18 mouse cellular contexts compared by ENCODE assay signal in the genomic region with DNA sequence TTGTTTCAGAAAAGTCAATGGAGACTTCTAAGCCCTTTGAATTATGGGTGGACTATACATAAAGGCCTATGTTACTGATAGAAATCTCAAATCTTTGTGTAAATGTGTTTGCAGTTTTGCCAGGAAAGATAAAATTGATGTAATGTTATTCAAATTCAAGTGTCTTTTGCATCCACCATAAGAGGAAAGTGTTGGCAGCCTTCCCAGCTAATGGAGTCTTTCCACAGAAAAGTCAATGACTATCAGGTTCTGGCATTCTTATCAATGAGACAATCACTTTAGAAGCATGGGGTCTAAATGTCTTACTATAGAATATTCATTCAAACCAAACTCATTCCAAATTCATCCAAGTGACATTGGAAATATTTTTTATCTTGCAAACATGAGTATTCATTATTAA.
"Had no signal": no experiment of that assay in that cellular context is flagged by ENCODE, and none has a peak within 500 bp of the region (broad histone marks: within the 10 kb centered on the region; RNA-seq: fewer than 3 reads in every experiment).

No protein-coding gene starts in this region.

- ATAC-seq: liver, embryonic 12.5 days; midbrain, embryonic 13.5 days; midbrain, embryonic 16.5 days had no signal

- H3K27me3 ChIP-seq: kidney, embryonic 15.5 days; limb, embryonic 12.5 days; liver, embryonic 12.5 days; liver, embryonic 15.5 days; midbrain, embryonic 13.5 days had no signal

- H3K4me3 ChIP-seq: kidney, embryonic 15.5 days; left cerebral cortex, adult 2 months; limb, embryonic 12.5 days; liver, embryonic 12.5 days; liver, embryonic 15.5 days; midbrain, embryonic 13.5 days had no signal

- H3K9ac ChIP-seq: kidney, embryonic 15.5 days; limb, embryonic 12.5 days; liver, embryonic 12.5 days; liver, embryonic 15.5 days; midbrain, embryonic 13.5 days had no signal

- DNase-seq: kidney, adult 11 months; kidney, adult 8-10 months; kidney, postnatal 10 days; kidney, postnatal 36 days; layer of hippocampus, postnatal 36 days; liver; lung, adult 18-20 months; lung, postnatal 14 days; thymus, adult 18-20 months; thymus, postnatal 36 days had no signal

- H3K27ac ChIP-seq: kidney, embryonic 15.5 days; left cerebral cortex, adult 2 months; limb, embryonic 12.5 days; liver, embryonic 12.5 days; liver, embryonic 15.5 days; macrophage; midbrain, embryonic 13.5 days had no signal

- H3K36me3 ChIP-seq: kidney, embryonic 15.5 days; limb, embryonic 12.5 days; liver, embryonic 12.5 days; liver, embryonic 15.5 days; midbrain, embryonic 13.5 days had no signal

- H3K9me3 ChIP-seq: kidney, embryonic 15.5 days; limb, embryonic 12.5 days; liver, embryonic 12.5 days; liver, embryonic 15.5 days; midbrain, embryonic 13.5 days had no signal

- H3K4me2 ChIP-seq: kidney, embryonic 15.5 days; limb, embryonic 12.5 days; liver, embryonic 12.5 days; liver, embryonic 15.5 days; midbrain, embryonic 13.5 days had no signal

- H3K4me1 ChIP-seq: kidney, embryonic 15.5 days; limb, embryonic 12.5 days; liver, embryonic 12.5 days; liver, embryonic 15.5 days; midbrain, embryonic 13.5 days had no signal
